Mouse (Mus musculus): ENCODE measurements around the gene Cd101.

- TF ChIP-seq CTCF (IDR thresholded peaks at IDR 0.05; ENCODE audit: borderline replicate concordance, insufficient read depth, low read depth, low read length) (no peak), POLR2A (IDR thresholded peaks at IDR 0.05; ENCODE audit: borderline replicate concordance, insufficient read depth, low read length) (no peak)
Measured at GRCm38 (mm10) chr3:101010589-101011202, 18.7 kb downstream of the Cd101 start.
